Comparison of ENCODE assay signal across 8 mouse cellular contexts in the genomic region with DNA sequence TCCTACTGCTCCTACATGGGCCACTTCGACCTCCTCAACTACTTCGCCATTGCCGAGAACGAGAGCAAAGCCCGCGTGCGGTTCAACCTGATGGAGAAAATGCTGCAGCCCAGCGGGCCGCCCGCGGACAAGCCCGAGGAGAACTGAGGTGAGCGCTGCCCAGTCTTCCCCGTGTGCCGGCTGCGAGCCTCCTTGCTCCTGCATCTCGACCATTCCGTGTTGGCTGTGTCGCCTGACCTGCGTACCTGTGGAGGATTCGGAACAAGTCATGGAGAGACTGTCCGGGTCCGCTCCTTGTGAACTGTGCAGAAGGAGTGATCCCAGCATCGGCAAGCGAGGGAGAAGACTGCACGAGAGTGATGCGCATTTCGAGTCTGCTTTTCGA. TPM values are rescaled to one million over a fixed set of nuclear protein-coding genes. Genes with fewer than 3 reads are reported as not detected.
DNase-seq lines count a peak whose midpoint lies in the region; ATAC-seq and TF ChIP-seq lines count a peak whose summit lies in the region.

No protein-coding gene starts in this region.

- WGBS in heart, postnatal 0 days = 2% methylated on average over 29 of the region's 29 CpGs
- 2% methylated on average over 29 of the region's 29 CpGs for WGBS in hindbrain, embryonic 14.5 days
- WGBS in midbrain, embryonic 11.5 days = 2% methylated on average over 29 of the region's 29 CpGs

- no peak for TF ChIP-seq CTCF in heart, postnatal 0 days (IDR thresholded peaks at IDR 0.05; ENCODE audit: low read depth)

- H3K9ac ChIP-seq in heart, postnatal 0 days (replicated peaks; ENCODE audit: low read depth, low read length) = peak overlapping the region; percentile 82
- H3K9ac ChIP-seq in hindbrain, embryonic 14.5 days = peak overlapping the region; percentile 74
- peak overlapping the region; percentile 83 for H3K9ac ChIP-seq in midbrain, embryonic 11.5 days (ENCODE audit: low read length)

- no peaks in the 10 kb centered on the region for H3K9me3 ChIP-seq in heart, postnatal 0 days (replicated peaks; ENCODE audit: control insufficient read depth, low read length)
- no peaks in the 10 kb centered on the region for H3K9me3 ChIP-seq in hindbrain, embryonic 14.5 days (ENCODE audit: control insufficient read depth, low read length)
- H3K9me3 ChIP-seq in midbrain, embryonic 11.5 days (ENCODE audit: control insufficient read depth, low read length) = no peaks in the 10 kb centered on the region

- peak overlapping the region; percentile 75 for H3K4me3 ChIP-seq in heart, postnatal 0 days (ENCODE audit: low read depth, low read length)
- H3K4me3 ChIP-seq in hindbrain, embryonic 14.5 days (replicated peaks; ENCODE audit: low read length) = peak overlapping the region; percentile 72
- H3K4me3 ChIP-seq in midbrain, embryonic 11.5 days (ENCODE audit: low read depth, low read length) = peak overlapping the region; percentile 95

- H3K4me1 ChIP-seq in heart, postnatal 0 days (ENCODE audit: control insufficient read depth, insufficient read depth) = peaks cover 10% of the 10 kb centered on the region
- H3K4me1 ChIP-seq in hindbrain, embryonic 14.5 days (replicated peaks; ENCODE audit: control insufficient read depth, insufficient read depth, low read length) = peaks cover 10% of the 10 kb centered on the region
- peaks cover 10% of the 10 kb centered on the region for H3K4me1 ChIP-seq in midbrain, embryonic 11.5 days (ENCODE audit: control insufficient read depth, insufficient read depth, low read length)

- H3K4me2 ChIP-seq in heart, postnatal 0 days (ENCODE audit: low read depth, low read length) = peak overlapping the region; percentile 97
- H3K4me2 ChIP-seq in hindbrain, embryonic 14.5 days (replicated peaks) = peak overlapping the region; percentile 85
- H3K4me2 ChIP-seq in midbrain, embryonic 11.5 days = peak overlapping the region; percentile 81

- no peak for TF ChIP-seq EP300 in heart, postnatal 0 days (IDR thresholded peaks at IDR 0.05; ENCODE audit: low read depth)

- H3K36me3 ChIP-seq in heart, postnatal 0 days (replicated peaks; ENCODE audit: control insufficient read depth, insufficient read depth, low read length) = no peaks in the 10 kb centered on the region
- H3K36me3 ChIP-seq in hindbrain, embryonic 14.5 days (replicated peaks; ENCODE audit: control insufficient read depth, insufficient read depth) = 0 out of 2 replicates have a peak, but pooled peaks cover 9% of the 10 kb centered on the region
- H3K36me3 ChIP-seq in midbrain, embryonic 11.5 days (ENCODE audit: control insufficient read depth, insufficient read depth, low read length) = no peaks in the 10 kb centered on the region

- no peaks in the 10 kb centered on the region for H3K27me3 ChIP-seq in heart, postnatal 0 days (ENCODE audit: control insufficient read depth, insufficient read depth, low read length)
- no peaks in the 10 kb centered on the region for H3K27me3 ChIP-seq in hindbrain, embryonic 14.5 days (ENCODE audit: control insufficient read depth, insufficient read depth, low read length)
- no peaks in the 10 kb centered on the region for H3K27me3 ChIP-seq in midbrain, embryonic 11.5 days (ENCODE audit: control insufficient read depth, insufficient read depth, low read length)

- H3K27ac ChIP-seq in heart, postnatal 0 days (ENCODE audit: low read depth) = peak overlapping the region; percentile 56; the same call in 1 of the 2 replicates
- H3K27ac ChIP-seq in hindbrain, embryonic 14.5 days = peak overlapping the region; percentile 66
- peak overlapping the region; percentile 40 for H3K27ac ChIP-seq in midbrain, embryonic 11.5 days (ENCODE audit: low read depth, low read length)

- no peak for DNase-seq in heart, postnatal 0 days (ENCODE audit: low spot score)
- DNase-seq in heart, adult 8-10 months (ENCODE audit: low spot score) = no peak
- DNase-seq in hindbrain, embryonic 14.5 days (ENCODE audit: low spot score) = no peak
- DNase-seq in midbrain, embryonic 11.5 days (ENCODE audit: low spot score, missing footprints) = no peak
- DNase-seq in retina, postnatal 1 day = no peak
- DNase-seq in c-Kit-positive CD71-positive TER-119-positive erythroid progenitor cells, embryonic 14.5 days (ENCODE audit: low spot score) = no peak
- DNase-seq in ovary, postnatal 14 days (ENCODE audit: low spot score) = no peak

- no peak for ATAC-seq in heart, postnatal 0 days (ENCODE audit: insufficient read depth, low read depth)
- ATAC-seq in common myeloid progenitor, adult 5-6 weeks (replicated peaks; ENCODE audit: low read depth, poor library complexity, severe bottlenecking) = peak; percentile 43; the same call in 1 of the 2 replicates
- ATAC-seq in hindbrain, embryonic 14.5 days (ENCODE audit: low FRiP score) = peak; percentile 15; the same call in 1 of the 2 replicates
- peak; percentile 39 for ATAC-seq in midbrain, embryonic 11.5 days (ENCODE audit: low FRiP score)

RNA-seq across cellular contexts. Expression of a gene that starts 3.6 kb away (rescaled TPM):
- total RNA-seq in heart, postnatal 0 days (2014; rRNA removed; ENCODE audit: low replicate concordance) = 21.9 and 30.1 TPM in 2 replicates
- 23.2 and 24.5 TPM in 2 replicates for polyA plus RNA-seq in heart, postnatal 0 days (2015; fragmentation: Nextera tagmentation; extraction: Ambion mirVana)
- total RNA-seq in heart, adult 8-10 months (2022) = 1 to 10 TPM; 6.5 to 7.8 (median 7.1) TPM
- 16.9 and 17.4 TPM in 2 replicates for total RNA-seq in common myeloid progenitor, adult 5-6 weeks (2017)
- 25.9 and 28.1 TPM in 2 replicates for polyA plus RNA-seq in hindbrain, embryonic 14.5 days (2014; fragmentation: Nextera tagmentation; extraction: Ambion mirVana)
- polyA plus RNA-seq in midbrain, embryonic 11.5 days (2014; fragmentation: Nextera tagmentation; extraction: Ambion mirVana) = 39.2 and 39.9 TPM in 2 replicates

RNA-seq across cellular contexts. Expression of a gene that starts 44.6 kb away (rescaled TPM):
- total RNA-seq in heart, postnatal 0 days (2014; rRNA removed; ENCODE audit: low replicate concordance) = 4.7 and 5.2 TPM in 2 replicates
- 3.1 and 3.5 TPM in 2 replicates for polyA plus RNA-seq in heart, postnatal 0 days (2015; fragmentation: Nextera tagmentation; extraction: Ambion mirVana)
- total RNA-seq in heart, adult 8-10 months (2022) = 1 to 10 TPM; 1.7 to 2.5 (median 2.3) TPM
- total RNA-seq in common myeloid progenitor, adult 5-6 weeks (2017) = 8.2 and 9.4 TPM in 2 replicates
- 2.0 and 3.7 TPM in 2 replicates for polyA plus RNA-seq in hindbrain, embryonic 14.5 days (2014; fragmentation: Nextera tagmentation; extraction: Ambion mirVana)
- 2.0 and 2.2 TPM in 2 replicates for polyA plus RNA-seq in midbrain, embryonic 11.5 days (2014; fragmentation: Nextera tagmentation; extraction: Ambion mirVana)

RNA-seq across cellular contexts. Expression of a gene that starts 51.6 kb away (rescaled TPM):
- total RNA-seq in heart, postnatal 0 days (2014; rRNA removed; ENCODE audit: low replicate concordance) = 560 and 720 TPM in 2 replicates
- 63.9 and 66.0 TPM in 2 replicates for polyA plus RNA-seq in heart, postnatal 0 days (2015; fragmentation: Nextera tagmentation; extraction: Ambion mirVana)
- 1 to 10 TPM; 4.1 to 9.4 (median 6.5) TPM for total RNA-seq in heart, adult 8-10 months (2022)
- 0.14 TPM in 1 of 2 replicates, not detected in the other for total RNA-seq in common myeloid progenitor, adult 5-6 weeks (2017)
- polyA plus RNA-seq in hindbrain, embryonic 14.5 days (2014; fragmentation: Nextera tagmentation; extraction: Ambion mirVana) = 40.8 and 44.1 TPM in 2 replicates
- 129 and 142 TPM in 2 replicates for polyA plus RNA-seq in midbrain, embryonic 11.5 days (2014; fragmentation: Nextera tagmentation; extraction: Ambion mirVana)

Comparison
In these comparisons a context has a peak if more than half of its experiments do, and no peak if none do; other contexts are left out.
1. RNA of a gene that starts 51.6 kb away (total RNA-seq): 560 to 720 TPM in heart, postnatal 0 days; 4.1 to 9.4 TPM in heart, adult 8-10 months and 0.14 TPM in common myeloid progenitor, adult 5-6 weeks; every median in the first group is over 10 times any median in the second.
2. Peak in every context shown above with its lines, with median percentiles within 50 percentile points of each other: H3K27ac ChIP-seq, H3K4me2 ChIP-seq, H3K4me3 ChIP-seq and H3K9ac ChIP-seq.